Mouse (Mus musculus): Measurements from ENCODE around the gene Pdzrn4.

DNA sequence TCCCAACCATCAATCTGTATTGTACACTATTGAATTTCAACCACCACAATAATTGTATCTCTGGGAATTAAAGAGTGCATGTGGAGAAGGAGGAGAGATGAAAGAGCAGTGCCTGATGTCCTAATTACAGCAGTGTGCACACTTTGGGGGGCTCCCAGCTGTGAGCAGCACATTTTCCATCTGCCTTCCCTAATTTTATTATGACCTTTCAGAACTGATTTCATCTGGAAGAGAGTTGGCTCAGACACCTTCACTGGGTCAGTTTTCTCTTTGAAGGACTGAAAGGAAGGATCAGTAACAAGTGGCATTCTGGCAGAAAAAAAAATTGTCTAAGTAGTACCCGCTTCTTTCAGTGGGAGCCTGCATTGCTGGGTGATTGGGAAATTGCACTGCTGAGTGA is 119.0 kb downstream of the Pdzrn4 start:
- TF ChIP-seq CHD2 (IDR thresholded peaks at IDR 0.05; ENCODE audit: low read depth, low read length) (no peak), ZNF384 (IDR thresholded peaks at IDR 0.05; ENCODE audit: low read depth, low read length) (no peak), MAFK (IDR thresholded peaks at IDR 0.05; ENCODE audit: insufficient read depth, low read depth, low read length) (no peak)

All from ES-E14 (cell line).